Mouse (Mus musculus) G1E (cell line): Measurements from ENCODE around the gene Dcaf17. TPM values are rescaled to one million over a fixed set of nuclear protein-coding genes. Genes with fewer than 3 reads are reported as not detected.

ENCODE experiments used
- ATAC-seq: 2 replicates; pipeline ENCODE4 v1.8.0; 2016; ENCODE audit warnings: mild to moderate bottlenecking; ENCODE audit not compliant: insufficient number of reproducible peaks, poor library complexity, low FRiP score, severe bottlenecking; ENCODE audit errors: extremely low read depth
- DNase-seq: peaks from one replicate; pipeline ENCODE4 v3.0.0; 2012; ENCODE audit warnings: low spot score
- H3K27me3 ChIP-seq: 2 replicates; pipeline ENCODE4 v1.6.1; 2012; ENCODE audit warnings: mild to moderate bottlenecking, low read length, inconsistent platforms; ENCODE audit not compliant: insufficient read depth
- H3K36me3 ChIP-seq: replicated peaks from 2 replicates; pipeline ENCODE3; 2012; ENCODE audit warnings: mild to moderate bottlenecking, inconsistent platforms
- H3K4me1 ChIP-seq: 2 replicates; pipeline ENCODE4 v1.6.1; 2012; ENCODE audit warnings: low read depth, low read length, inconsistent platforms, mixed read lengths; ENCODE audit not compliant: insufficient read depth
- H3K4me3 ChIP-seq: 2 replicates; pipeline ENCODE4 v1.5.1; 2012; ENCODE audit warnings: low read depth, mild to moderate bottlenecking, inconsistent platforms, low read length, moderate library complexity, mixed read lengths
- H3K9me3 ChIP-seq: replicated peaks from 2 replicates; pipeline ENCODE4 v1.6.1; 2012; ENCODE audit warnings: inconsistent platforms
- CTCF ChIP-seq: IDR thresholded peaks from 2 replicates; pipeline ENCODE4 v1.5.1; 2012; ENCODE audit warnings: low read depth, low read length, inconsistent platforms, mixed read lengths
- GATA1 ChIP-seq: IDR thresholded peaks from 2 replicates; pipeline ENCODE4 v1.6.1; 2012; ENCODE audit warnings: borderline replicate concordance, low read length, inconsistent platforms, mixed read lengths
- GATA2 ChIP-seq: IDR thresholded peaks from 2 replicates; pipeline ENCODE4 v1.6.1; 2012; ENCODE audit warnings: low read depth, low read length, inconsistent platforms, borderline replicate concordance
- POLR2AphosphoS5 ChIP-seq: IDR thresholded peaks from 2 replicates; pipeline ENCODE4 v1.6.1; 2012; ENCODE audit warnings: low read depth, low read length, inconsistent platforms; ENCODE audit not compliant: insufficient replicate concordance
- TAL1 ChIP-seq: conservative IDR thresholded peaks from 2 replicates; pipeline ENCODE4 v1.6.1; 2012; ENCODE audit warnings: low read depth, low read length, inconsistent platforms, mixed read lengths
- polyA plus RNA-seq: library from polyadenylated mRNA; stranded (reverse); fragments of >175 nt; gene quantifications from 2 replicates; pipeline ENCODE4 v1.2.3, GENCODE M21; 2012
- total RNA-seq, 2 experiments: library from RNA; stranded (forward) in 1 of 2; stranded (reverse) in 1 of 2; fragments of 200-1000 nt in 1 of 2; fragments of >200 nt in 1 of 2; fragmentation: Nextera tagmentation in 1 of 2; gene quantifications; 2 replicates each; pipeline ENCODE4 v1.2.3; 2014 to 2017

The Dcaf17 gene
- total and polyA plus RNA-seq, 3 experiments, result 6.0 to 25.8 (median 25.7) TPM

- ATAC-seq (no peak), DNase-seq (no peak)
- no peak overlapping the region for H3K4me3 ChIP-seq
- TF ChIP-seq POLR2AphosphoS5, result no peak
- no peak for TF ChIP-seq CTCF
- TF ChIP-seq GATA2, result no peak
- TF ChIP-seq TAL1, result no peak
- TF ChIP-seq GATA1, result no peak
- no peaks in the 10 kb centered on the region for H3K36me3 ChIP-seq
- no peaks in the 10 kb centered on the region for H3K4me1 ChIP-seq
- H3K9me3 ChIP-seq, result no peaks in the 10 kb centered on the region
- H3K27me3 ChIP-seq, result peaks cover 8% of the 10 kb centered on the region; the same call in 1 of the 2 replicates
Measured at GRCm38 (mm10) chr2:71140622-71141021, 85.5 kb downstream of the Dcaf17 start.

DNA sequence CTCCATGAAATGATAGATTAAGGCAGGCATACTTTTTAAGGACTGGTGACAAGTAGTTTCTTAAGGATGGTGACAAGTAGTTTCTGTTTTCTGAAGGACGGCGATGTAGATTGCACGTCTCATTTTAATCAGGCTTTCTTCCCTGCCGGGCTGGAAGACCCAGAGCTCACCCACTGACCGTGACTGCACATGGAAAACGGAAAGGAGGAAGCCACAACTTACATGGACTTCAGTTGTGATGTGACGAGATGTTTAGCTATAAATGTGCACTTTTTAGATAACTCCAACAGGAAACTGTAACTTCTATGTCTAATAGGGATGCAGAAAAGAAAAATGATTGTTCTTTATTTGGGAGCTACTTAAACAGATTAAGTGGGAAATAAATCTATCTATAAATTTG is 87.3 kb downstream of the Dcaf17 start:
- DNase-seq (no peak), ATAC-seq (no peak)
- H3K36me3 ChIP-seq, result no peaks in the 10 kb centered on the region
- H3K4me3 ChIP-seq, result no peak overlapping the region
- peaks cover 17% of the 10 kb centered on the region for H3K27me3 ChIP-seq
- no peaks in the 10 kb centered on the region for H3K4me1 ChIP-seq
- TF ChIP-seq TAL1, result no peak
- no peaks in the 10 kb centered on the region for H3K9me3 ChIP-seq

GRCm38 (mm10) chr2:71145853-71146252 is 90.7 kb downstream of the Dcaf17 start:
- no peak for ATAC-seq
- H3K4me3 ChIP-seq, result no peak overlapping the region
- TF ChIP-seq CTCF, result no peak
- TF ChIP-seq GATA1, result no peak
- TF ChIP-seq POLR2AphosphoS5, result no peak
- no peak for TF ChIP-seq TAL1
- no peak for TF ChIP-seq GATA2

GRCm38 (mm10) chr2:71146266-71146665 is 91.1 kb downstream of the Dcaf17 start:
- Histone ChIP-seq H3K4me1 (no peaks in the 10 kb centered on the region; the same call in 1 of the 2 replicates), H3K36me3 (no peaks in the 10 kb centered on the region), H3K27me3 (peaks cover 23% of the 10 kb centered on the region), H3K9me3 (no peaks in the 10 kb centered on the region), H3K4me3 (no peak overlapping the region)
- TF ChIP-seq GATA1 (no peak), CTCF (no peak), GATA2 (no peak), POLR2AphosphoS5 (no peak), TAL1 (no peak)
- ATAC-seq (no peak), DNase-seq (no peak)

More at GRCm38 (mm10) chr2:71145853-71146252, 90.7 kb downstream of the Dcaf17 start:
- H3K9me3 ChIP-seq, result no peaks in the 10 kb centered on the region
- H3K27me3 ChIP-seq, result peaks cover 22% of the 10 kb centered on the region
- DNase-seq, result no peak
- H3K4me1 ChIP-seq, result no peaks in the 10 kb centered on the region; the same call in 1 of the 2 replicates
- no peaks in the 10 kb centered on the region for H3K36me3 ChIP-seq

- H3K4me3 ChIP-seq, result no peak overlapping the region
- no peaks in the 10 kb centered on the region; the same call in 1 of the 2 replicates for H3K4me1 ChIP-seq
- TF ChIP-seq GATA2 (no peak), CTCF (no peak), TAL1 (no peak), POLR2AphosphoS5 (no peak), GATA1 (no peak)
- no peak for ATAC-seq
- H3K9me3 ChIP-seq, result no peaks in the 10 kb centered on the region
- peaks cover 24% of the 10 kb centered on the region for H3K27me3 ChIP-seq
- H3K36me3 ChIP-seq, result no peaks in the 10 kb centered on the region
- DNase-seq, result no peak
Measured at GRCm38 (mm10) chr2:71147816-71148215, 92.7 kb downstream of the Dcaf17 start.

Other genes starting within 250 kb of the Dcaf17 start
- gene Tlk1, start 229.6 kb upstream of the Dcaf17 start, total RNA-seq (2014; fragmentation: Nextera tagmentation), result 132 and 165 TPM in 2 replicates
- gene Tlk1, start 229.6 kb upstream of the Dcaf17 start, total RNA-seq (2017), result 84.9 and 96.2 TPM in 2 replicates
- gene Tlk1, start 229.6 kb upstream of the Dcaf17 start, polyA plus RNA-seq, result 29.3 and 35.1 TPM in 2 replicates
- 43.4 and 53.5 TPM in 2 replicates for gene Mettl8, start 255 bp downstream of the Dcaf17 start, total RNA-seq (2014; fragmentation: Nextera tagmentation)
- gene Mettl8, start 255 bp downstream of the Dcaf17 start, total RNA-seq (2017), result 25.5 and 25.8 TPM in 2 replicates
- 28.7 and 40.8 TPM in 2 replicates for gene Mettl8, start 255 bp downstream of the Dcaf17 start, polyA plus RNA-seq
- gene Cybrd1, start 62.6 kb downstream of the Dcaf17 start, total RNA-seq (2014; fragmentation: Nextera tagmentation), result 0.24 TPM in 1 of 2 replicates, not detected in the other
- gene Cybrd1, start 62.6 kb downstream of the Dcaf17 start, total RNA-seq (2017), result 0.06 and 0.11 TPM in 2 replicates
- gene Cybrd1, start 62.6 kb downstream of the Dcaf17 start, polyA plus RNA-seq, result not detected in 2 replicates
- 134 and 148 TPM in 2 replicates for gene Dync1i2, start 156.4 kb downstream of the Dcaf17 start, total RNA-seq (2014; fragmentation: Nextera tagmentation)
- gene Dync1i2, start 156.4 kb downstream of the Dcaf17 start, total RNA-seq (2017), result 114 and 131 TPM in 2 replicates
- gene Dync1i2, start 156.4 kb downstream of the Dcaf17 start, polyA plus RNA-seq, result 6.5 and 12.0 TPM in 2 replicates